Mouse (Mus musculus): ENCODE data around the gene Trpm1. TPM values are rescaled to one million over a fixed set of nuclear protein-coding genes. Genes with fewer than 3 reads are reported as not detected.
"Not testable (repeated sequence)": the region's sequence is repeated elsewhere in the genome, so short reads cannot be mapped to it uniquely, and the experiment has no call there.

Trpm1 gene
- polyA plus RNA-seq (2012; rRNA removed), result not detected in 2 replicates
- not detected in 2 replicates for polyA plus RNA-seq (2014; fragmentation: Nextera tagmentation; extraction: Ambion mirVana)

- H3K27ac ChIP-seq, result no peak within 1 kb of the TSS
- ATAC-seq (ENCODE audit: insufficient read depth), result no peak
- WGBS (ENCODE audit: insufficient replicate concordance), result 63% methylated on average over 2 of the region's 2 CpGs
- H3K4me1 ChIP-seq (replicated peaks; ENCODE audit: control insufficient read depth in 2 of 2, insufficient read depth in 2 of 2, low read length in 1 of 2), result no peaks in the 10 kb centered on the region
- no peaks in the 10 kb centered on the region for H3K27me3 ChIP-seq (ENCODE audit: control insufficient read depth, insufficient read depth, low read length)
- H3K4me3 ChIP-seq (ENCODE audit: insufficient read depth in 1 of 2, low read depth in 2 of 2, low read length in 2 of 2), result no peak within 1 kb of the TSS
- H3K4me2 ChIP-seq (ENCODE audit: low read depth), result no peak within 1 kb of the TSS
- H3K9me3 ChIP-seq (ENCODE audit: control insufficient read depth, low read length), result no peaks in the 10 kb centered on the region
- H3K36me3 ChIP-seq (replicated peaks; ENCODE audit: control insufficient read depth, insufficient read depth, low read depth), result no peaks in the 10 kb centered on the region
- no peak for DNase-seq (ENCODE audit: low read depth in 3 of 3, low spot score in 3 of 3)
- TF ChIP-seq CTCF (IDR thresholded peaks at IDR 0.05; ENCODE audit: low read depth) (no peak), EP300 (IDR thresholded peaks at IDR 0.05; ENCODE audit: low read depth) (no peak)
- no peak within 1 kb of the TSS for H3K9ac ChIP-seq (replicated peaks)
These were observed at the start of gene Trpm1 for GRCm38 (mm10) chr7:64153535-64153934. Trpm1 (plus strand) TSS chr7:64153835.

- H3K9ac ChIP-seq (replicated peaks), result no peak overlapping the region
- no peaks in the 10 kb centered on the region for H3K27me3 ChIP-seq (ENCODE audit: control insufficient read depth, insufficient read depth, low read length)
- H3K4me1 ChIP-seq (replicated peaks; ENCODE audit: control insufficient read depth in 2 of 2, insufficient read depth in 2 of 2, low read length in 1 of 2), result no peaks in the 10 kb centered on the region
- H3K4me3 ChIP-seq (ENCODE audit: insufficient read depth in 1 of 2, low read depth in 2 of 2, low read length in 2 of 2), result no peak overlapping the region
- H3K9me3 ChIP-seq (ENCODE audit: control insufficient read depth, low read length), result no peaks in the 10 kb centered on the region
- ATAC-seq (ENCODE audit: insufficient read depth), result no peak
- WGBS (ENCODE audit: insufficient replicate concordance), result 64% methylated on average over 9 of the region's 9 CpGs
- H3K36me3 ChIP-seq (replicated peaks; ENCODE audit: control insufficient read depth, insufficient read depth, low read depth), result no peaks in the 10 kb centered on the region
- TF ChIP-seq CTCF (IDR thresholded peaks at IDR 0.05; ENCODE audit: low read depth) (no peak), EP300 (IDR thresholded peaks at IDR 0.05; ENCODE audit: low read depth) (no peak)
- DNase-seq (ENCODE audit: low read depth in 3 of 3, low spot score in 3 of 3), result no peak
- H3K27ac ChIP-seq, result no peak overlapping the region
- H3K4me2 ChIP-seq (ENCODE audit: low read depth), result no peak overlapping the region
These were observed 31.4 kb upstream of the Trpm1 start for GRCm38 (mm10) chr7:64122131-64122715.

- no peak for ATAC-seq (ENCODE audit: insufficient read depth)
- WGBS (ENCODE audit: insufficient replicate concordance), result 64% methylated on average over 4 of the region's 4 CpGs
These were observed 29.9 kb upstream of the Trpm1 start for GRCm38 (mm10) chr7:64123721-64124120.

GRCm38 (mm10) chr7:64125994-64126393, 27.6 kb upstream of the Trpm1 start:
- WGBS (ENCODE audit: insufficient replicate concordance), result 77% methylated on average over 8 of the region's 9 CpGs
- not testable (repeated sequence) for H3K9ac ChIP-seq (replicated peaks); H3K27ac ChIP-seq; DNase-seq (ENCODE audit: low read depth in 3 of 3, low spot score in 3 of 3); H3K4me1 ChIP-seq (replicated peaks; ENCODE audit: control insufficient read depth in 2 of 2, insufficient read depth in 2 of 2, low read length in 1 of 2); H3K4me2 ChIP-seq (ENCODE audit: low read depth); H3K27me3 ChIP-seq (ENCODE audit: control insufficient read depth, insufficient read depth, low read length); H3K4me3 ChIP-seq (ENCODE audit: insufficient read depth in 1 of 2, low read depth in 2 of 2, low read length in 2 of 2); H3K9me3 ChIP-seq (ENCODE audit: control insufficient read depth, low read length); ATAC-seq (ENCODE audit: insufficient read depth); H3K36me3 ChIP-seq (replicated peaks; ENCODE audit: control insufficient read depth, insufficient read depth, low read depth)

More at GRCm38 (mm10) chr7:64123721-64124120, 29.9 kb upstream of the Trpm1 start:
- Histone ChIP-seq H3K4me1 (replicated peaks; ENCODE audit: control insufficient read depth in 2 of 2, insufficient read depth in 2 of 2, low read length in 1 of 2) (no peaks in the 10 kb centered on the region), H3K4me3 (ENCODE audit: insufficient read depth in 1 of 2, low read depth in 2 of 2, low read length in 2 of 2) (no peak overlapping the region), H3K36me3 (replicated peaks; ENCODE audit: control insufficient read depth, insufficient read depth, low read depth) (no peaks in the 10 kb centered on the region), H3K27me3 (ENCODE audit: control insufficient read depth, insufficient read depth, low read length) (no peaks in the 10 kb centered on the region), H3K9ac (replicated peaks) (no peak overlapping the region), H3K4me2 (ENCODE audit: low read depth) (no peak overlapping the region), H3K27ac (no peak overlapping the region), H3K9me3 (ENCODE audit: control insufficient read depth, low read length) (no peaks in the 10 kb centered on the region)
- DNase-seq (ENCODE audit: low read depth in 3 of 3, low spot score in 3 of 3), result no peak
- no peak for TF ChIP-seq EP300 (IDR thresholded peaks at IDR 0.05; ENCODE audit: low read depth)
- TF ChIP-seq CTCF (IDR thresholded peaks at IDR 0.05; ENCODE audit: low read depth), result no peak

GRCm38 (mm10) chr7:64139866-64140265, 13.8 kb upstream of the Trpm1 start:
- Histone ChIP-seq H3K27ac (no peak overlapping the region), H3K4me3 (ENCODE audit: insufficient read depth in 1 of 2, low read depth in 2 of 2, low read length in 2 of 2) (no peak overlapping the region), H3K36me3 (replicated peaks; ENCODE audit: control insufficient read depth, insufficient read depth, low read depth) (no peaks in the 10 kb centered on the region), H3K9me3 (ENCODE audit: control insufficient read depth, low read length) (no peaks in the 10 kb centered on the region), H3K9ac (replicated peaks) (no peak overlapping the region), H3K27me3 (ENCODE audit: control insufficient read depth, insufficient read depth, low read length) (no peaks in the 10 kb centered on the region), H3K4me1 (replicated peaks; ENCODE audit: control insufficient read depth in 2 of 2, insufficient read depth in 2 of 2, low read length in 1 of 2) (no peaks in the 10 kb centered on the region), H3K4me2 (ENCODE audit: low read depth) (no peak overlapping the region)
- TF ChIP-seq CTCF (IDR thresholded peaks at IDR 0.05; ENCODE audit: low read depth) (no peak), EP300 (IDR thresholded peaks at IDR 0.05; ENCODE audit: low read depth) (no peak)
- WGBS (ENCODE audit: insufficient replicate concordance), result 42% methylated on average over 2 of the region's 2 CpGs
- DNase-seq (ENCODE audit: low read depth in 3 of 3, low spot score in 3 of 3) (no peak), ATAC-seq (ENCODE audit: insufficient read depth) (no peak)
